In genomic region chr2:154648086-154648485, GRCm38 (mm10) we compare ENCODE assay signal across 9 mouse cellular contexts. TPM values are rescaled to one million over a fixed set of nuclear protein-coding genes. Genes with fewer than 3 reads are reported as not detected.
DNase-seq lines count a peak whose midpoint lies in the region; ATAC-seq lines count a peak whose summit lies in the region.
"Had no signal": no experiment of that assay in that cellular context is flagged by ENCODE, and none has a peak within 500 bp of the region (broad histone marks: within the 10 kb centered on the region; RNA-seq: fewer than 3 reads in every experiment).

No protein-coding gene starts in this region.

- intact Hi-C loops in left cerebral cortex, postnatal 14 days (cut with DNase I), result loop anchor here (5.0 kb wide), 1 partner anchor 294 kb away; no protein-coding TSS in a partner anchor

- H3K27ac ChIP-seq in embryonic facial prominence, embryonic 10.5 days (replicated peaks), result no peak overlapping the region

- H3K36me3 ChIP-seq in embryonic facial prominence, embryonic 10.5 days (replicated peaks), result peaks cover 27% of the 10 kb centered on the region

- no peaks in the 10 kb centered on the region for H3K27me3 ChIP-seq in embryonic facial prominence, embryonic 10.5 days (replicated peaks; ENCODE audit: low read depth, poor library complexity, severe bottlenecking)

- no peak for ATAC-seq in cerebellum, adult (ENCODE audit: insufficient number of reproducible peaks, low FRiP score, low TSS enrichment)
- ATAC-seq in megakaryocyte, adult 5-6 weeks (ENCODE audit: poor library complexity, severe bottlenecking), result peak; percentile 78

- peak; percentile 24 to 32 for DNase-seq in cerebellum, postnatal 36 days
- peak; percentile 35 for DNase-seq in right cerebral cortex, postnatal 4 days
- DNase-seq in right cerebral cortex, postnatal 10 days (ENCODE audit: low spot score in 2 of 2), result no peak
- DNase-seq in embryonic facial prominence, embryonic 10.5 days (ENCODE audit: low spot score), result peak; percentile 64
- no peak for DNase-seq in layer of hippocampus, postnatal 10 days (ENCODE audit: low spot score in 2 of 2)
- DNase-seq in left cerebral cortex, postnatal 14 days (ENCODE audit: low spot score in 2 of 2), result no peak

- H3K9me3 ChIP-seq in embryonic facial prominence, embryonic 10.5 days, result no peaks in the 10 kb centered on the region

- H3K4me1 ChIP-seq in embryonic facial prominence, embryonic 10.5 days, result peaks cover 13% of the 10 kb centered on the region

- H3K4me3 ChIP-seq in embryonic facial prominence, embryonic 10.5 days, result no peak overlapping the region

- 29% methylated on average over 3 of the region's 3 CpGs for WGBS in embryonic facial prominence, embryonic 10.5 days

RNA-seq across cellular contexts. Expression of gene Chmp4b, which starts 3.4 kb away (rescaled TPM):
- polyA plus RNA-seq in embryonic facial prominence, embryonic 10.5 days (2016; fragmentation: Nextera tagmentation; extraction: Ambion mirVana), result 12.8 and 14.7 TPM in 2 replicates
- total RNA-seq in megakaryocyte, adult 5-6 weeks (2015), result 117 and 122 TPM in 2 replicates
- 166 and 187 TPM in 2 replicates for total RNA-seq in megakaryocyte, adult 5-6 weeks (2017)
- total RNA-seq in layer of hippocampus, postnatal 10 days (2021), result 100 to 1,000 TPM; 209 to 213 TPM
- total RNA-seq in left cerebral cortex, postnatal 14 days (2021), result 100 to 1,000 TPM; 207 to 208 TPM

RNA-seq across cellular contexts. Expression of gene 4930519P11Rik, which starts 34.8 kb away (rescaled TPM):
- polyA plus RNA-seq in embryonic facial prominence, embryonic 10.5 days (2016; fragmentation: Nextera tagmentation; extraction: Ambion mirVana), result not detected in 2 replicates
- total RNA-seq in megakaryocyte, adult 5-6 weeks (2015), result 2.7 TPM in 1 of 2 replicates, not detected in the other
- total RNA-seq in megakaryocyte, adult 5-6 weeks (2017), result 0.85 TPM in 1 of 2 replicates, not detected in the other
- total RNA-seq in layer of hippocampus, postnatal 10 days (2021), result under 1 TPM in 1 of 2 experiments, not detected in 1; 0.76 TPM
- total RNA-seq in left cerebral cortex, postnatal 14 days (2021), result not detected
- polyA plus RNA-seq: intestine, embryonic 14.5 days had no signal

RNA-seq across cellular contexts. Expression of gene Zfp341, which starts 35.0 kb away (rescaled TPM):
- polyA plus RNA-seq in embryonic facial prominence, embryonic 10.5 days (2016; fragmentation: Nextera tagmentation; extraction: Ambion mirVana), result 1.1 TPM in 2 replicates
- total RNA-seq in megakaryocyte, adult 5-6 weeks (2015), result 2.2 and 2.3 TPM in 2 replicates
- total RNA-seq in megakaryocyte, adult 5-6 weeks (2017), result 1.5 and 1.8 TPM in 2 replicates
- 10 to 100 TPM in 1 of 2 experiments, 1 to 10 TPM in 1; 9.8 to 12.2 TPM for total RNA-seq in layer of hippocampus, postnatal 10 days (2021)
- total RNA-seq in left cerebral cortex, postnatal 14 days (2021), result 10 to 100 TPM; 13.3 to 14.2 TPM

RNA-seq across cellular contexts. Expression of gene Pxmp4, which starts 44.6 kb away (rescaled TPM):
- 11.6 and 13.8 TPM in 2 replicates for polyA plus RNA-seq in embryonic facial prominence, embryonic 10.5 days (2016; fragmentation: Nextera tagmentation; extraction: Ambion mirVana)
- total RNA-seq in megakaryocyte, adult 5-6 weeks (2015), result 21.9 and 24.2 TPM in 2 replicates
- total RNA-seq in megakaryocyte, adult 5-6 weeks (2017), result 24.4 and 27.1 TPM in 2 replicates
- 10 to 100 TPM; 14.3 to 15.7 TPM for total RNA-seq in layer of hippocampus, postnatal 10 days (2021)
- 10 to 100 TPM; 16.1 to 16.8 TPM for total RNA-seq in left cerebral cortex, postnatal 14 days (2021)

Comparison
In these comparisons a context has a peak if more than half of its experiments do, and no peak if none do; other contexts are left out.
1. DNase-seq: peak in cerebellum, postnatal 36 days (2 of 2), right cerebral cortex, postnatal 4 days (single experiment) and embryonic facial prominence, embryonic 10.5 days (single experiment); none in right cerebral cortex, postnatal 10 days (0 of 2), layer of hippocampus, postnatal 10 days (0 of 2) and left cerebral cortex, postnatal 14 days (0 of 2).